Mouse (Mus musculus): ENCODE results near the gene Ggta1. TPM values are rescaled to one million over a fixed set of nuclear protein-coding genes. Genes with fewer than 3 reads are reported as not detected.

Gene Ggta1
- total and polyA plus RNA-seq, 2 experiments from 2014 or later: 16.4 to 37.1 TPM

GRCm38 (mm10) chr2:35450856-35451255, 12.2 kb downstream of the Ggta1 start:
- no peak for DNase-seq (ENCODE audit: low spot score)
- WGBS: 72% methylated on average over 4 of the region's 4 CpGs
- H3K27ac ChIP-seq (ENCODE audit: low read depth): 0 out of 2 replicates have a peak overlapping the region, but pooled peaks have one; percentile 41
- no peak for ATAC-seq (ENCODE audit: insufficient read depth, low read depth)
- H3K27me3 ChIP-seq (ENCODE audit: control insufficient read depth, insufficient read depth, low read length): no peaks in the 10 kb centered on the region
- no peaks in the 10 kb centered on the region for H3K36me3 ChIP-seq (replicated peaks; ENCODE audit: control insufficient read depth, insufficient read depth, low read length)
- no peak overlapping the region for H3K4me2 ChIP-seq (ENCODE audit: low read depth, low read length)
- no peak overlapping the region for H3K9ac ChIP-seq (replicated peaks; ENCODE audit: low read depth, low read length)
- TF ChIP-seq CTCF (IDR thresholded peaks at IDR 0.05; ENCODE audit: low read depth): no peak
- no peak for TF ChIP-seq EP300 (IDR thresholded peaks at IDR 0.05; ENCODE audit: low read depth)
- H3K9me3 ChIP-seq (replicated peaks; ENCODE audit: control insufficient read depth, low read length): no peaks in the 10 kb centered on the region
- peaks cover 30% of the 10 kb centered on the region for H3K4me1 ChIP-seq (ENCODE audit: control insufficient read depth, insufficient read depth)
- H3K4me3 ChIP-seq (ENCODE audit: low read depth, low read length): no peak overlapping the region

GRCm38 (mm10) chr2:35449687-35450622, 13.1 kb downstream of the Ggta1 start:
- no peaks in the 10 kb centered on the region for H3K36me3 ChIP-seq (replicated peaks; ENCODE audit: control insufficient read depth, insufficient read depth, low read length)
- no peak overlapping the region for H3K4me2 ChIP-seq (ENCODE audit: low read depth, low read length)
- H3K9ac ChIP-seq (replicated peaks; ENCODE audit: low read depth, low read length): no peak overlapping the region
- 55% methylated on average over 12 of the region's 12 CpGs for WGBS
- peaks cover 39% of the 10 kb centered on the region for H3K4me1 ChIP-seq (ENCODE audit: control insufficient read depth, insufficient read depth)
- TF ChIP-seq EP300 (IDR thresholded peaks at IDR 0.05; ENCODE audit: low read depth): no peak
- TF ChIP-seq CTCF (IDR thresholded peaks at IDR 0.05; ENCODE audit: low read depth): no peak
- H3K9me3 ChIP-seq (replicated peaks; ENCODE audit: control insufficient read depth, low read length): no peaks in the 10 kb centered on the region
- no peak overlapping the region for H3K4me3 ChIP-seq (ENCODE audit: low read depth, low read length)
- DNase-seq (ENCODE audit: low spot score): no peak
- peak overlapping the region; percentile 41; the same call in 1 of the 2 replicates for H3K27ac ChIP-seq (ENCODE audit: low read depth)
- no peaks in the 10 kb centered on the region for H3K27me3 ChIP-seq (ENCODE audit: control insufficient read depth, insufficient read depth, low read length)
- ATAC-seq (ENCODE audit: insufficient read depth, low read depth): no peak

GRCm38 (mm10) chr2:35448914-35449670, 13.9 kb downstream of the Ggta1 start:
- Histone ChIP-seq H3K9ac (replicated peaks; ENCODE audit: low read depth, low read length) (no peak overlapping the region), H3K36me3 (replicated peaks; ENCODE audit: control insufficient read depth, insufficient read depth, low read length) (no peaks in the 10 kb centered on the region), H3K27ac (ENCODE audit: low read depth) (no peak overlapping the region), H3K4me1 (ENCODE audit: control insufficient read depth, insufficient read depth) (peaks cover 46% of the 10 kb centered on the region), H3K9me3 (replicated peaks; ENCODE audit: control insufficient read depth, low read length) (no peaks in the 10 kb centered on the region), H3K27me3 (ENCODE audit: control insufficient read depth, insufficient read depth, low read length) (no peaks in the 10 kb centered on the region), H3K4me3 (ENCODE audit: low read depth, low read length) (no peak overlapping the region), H3K4me2 (ENCODE audit: low read depth, low read length) (no peak overlapping the region)
- no peak for DNase-seq (ENCODE audit: low spot score)
- ATAC-seq (ENCODE audit: insufficient read depth, low read depth): no peak
- 67% methylated on average over 9 of the region's 9 CpGs for WGBS
- TF ChIP-seq EP300 (IDR thresholded peaks at IDR 0.05; ENCODE audit: low read depth): no peak
- TF ChIP-seq CTCF (IDR thresholded peaks at IDR 0.05; ENCODE audit: low read depth): no peak

- no peak for TF ChIP-seq CTCF (IDR thresholded peaks at IDR 0.05; ENCODE audit: low read depth)
- TF ChIP-seq EP300 (IDR thresholded peaks at IDR 0.05; ENCODE audit: low read depth): no peak
- Histone ChIP-seq H3K9me3 (replicated peaks; ENCODE audit: control insufficient read depth, low read length) (no peaks in the 10 kb centered on the region), H3K36me3 (replicated peaks; ENCODE audit: control insufficient read depth, insufficient read depth, low read length) (no peaks in the 10 kb centered on the region), H3K27me3 (ENCODE audit: control insufficient read depth, insufficient read depth, low read length) (no peaks in the 10 kb centered on the region), H3K9ac (replicated peaks; ENCODE audit: low read depth, low read length) (no peak overlapping the region), H3K4me3 (ENCODE audit: low read depth, low read length) (no peak overlapping the region), H3K4me1 (ENCODE audit: control insufficient read depth, insufficient read depth) (peaks cover 50% of the 10 kb centered on the region), H3K4me2 (ENCODE audit: low read depth, low read length) (no peak overlapping the region), H3K27ac (ENCODE audit: low read depth) (peak overlapping the region; percentile 74; the same call in 1 of the 2 replicates)
- 49% methylated on average over 7 of the region's 7 CpGs for WGBS
- DNase-seq (ENCODE audit: low spot score) (no peak), ATAC-seq (ENCODE audit: insufficient read depth, low read depth) (no peak)
These were observed 14.7 kb downstream of the Ggta1 start for GRCm38 (mm10) chr2:35448215-35448913.

GRCm38 (mm10) chr2:35447453-35447852, 15.6 kb downstream of the Ggta1 start:
- no peak for ATAC-seq (ENCODE audit: insufficient read depth, low read depth)
- Histone ChIP-seq H3K4me1 (ENCODE audit: control insufficient read depth, insufficient read depth) (peaks cover 48% of the 10 kb centered on the region), H3K27ac (ENCODE audit: low read depth) (peak overlapping the region; percentile 74), H3K27me3 (ENCODE audit: control insufficient read depth, insufficient read depth, low read length) (no peaks in the 10 kb centered on the region), H3K9me3 (replicated peaks; ENCODE audit: control insufficient read depth, low read length) (no peaks in the 10 kb centered on the region), H3K36me3 (replicated peaks; ENCODE audit: control insufficient read depth, insufficient read depth, low read length) (no peaks in the 10 kb centered on the region), H3K4me3 (ENCODE audit: low read depth, low read length) (no peak overlapping the region), H3K9ac (replicated peaks; ENCODE audit: low read depth, low read length) (no peak overlapping the region), H3K4me2 (ENCODE audit: low read depth, low read length) (no peak overlapping the region)
- WGBS: 77% methylated on average over 7 of the region's 7 CpGs
- TF ChIP-seq EP300 (IDR thresholded peaks at IDR 0.05; ENCODE audit: low read depth) (no peak), CTCF (IDR thresholded peaks at IDR 0.05; ENCODE audit: low read depth) (no peak)
- no peak for DNase-seq (ENCODE audit: low spot score)

Measured in heart, postnatal 0 days (tissue).